Mouse (Mus musculus) A20 (cell line): ENCODE measurements around the gene H2-Ob.
A peak's percentile ranks its signal among the peaks of the same experiment; 100 is the strongest.

Experiments used
- DNase-seq: peaks from one replicate; pipeline ENCODE4 v3.0.0-alpha.2; 2011; ENCODE audit warnings: low read depth, low spot score

Gene H2-Ob

GRCm38 (mm10) chr17:34285371-34285770 is 46.7 kb downstream of the H2-Ob start:
- DNase-seq: no peak

- DNase-seq: peak; percentile 62
Measured at GRCm38 (mm10) chr17:34285848-34286247, 47.1 kb downstream of the H2-Ob start.

- no peak for DNase-seq
Measured at GRCm38 (mm10) chr17:34286501-34286900, 47.8 kb downstream of the H2-Ob start.

- DNase-seq: peak; percentile 79
Measured at GRCm38 (mm10) chr17:34286999-34287398, 48.3 kb downstream of the H2-Ob start.

GRCm38 (mm10) chr17:34287648-34288047 is 48.9 kb downstream of the H2-Ob start, which contains the start of gene H2-Aa:
TSS of gene H2-Aa (minus strand) at chr17:34287823.
- DNase-seq: peak; percentile 92

GRCm38 (mm10) chr17:34288131-34288530 is 49.4 kb downstream of the H2-Ob start:
- no peak for DNase-seq

GRCm38 (mm10) chr17:34291609-34292008 is 52.9 kb downstream of the H2-Ob start:
- DNase-seq: peak; percentile 94

GRCm38 (mm10) chr17:34292570-34292969 is 53.9 kb downstream of the H2-Ob start:
- peak; percentile 52 for DNase-seq

GRCm38 (mm10) chr17:34293533-34293932 is 54.8 kb downstream of the H2-Ob start:
- DNase-seq: peak; percentile 94

GRCm38 (mm10) chr17:34294249-34294648 is 55.5 kb downstream of the H2-Ob start:
- DNase-seq: peak; percentile 46

GRCm38 (mm10) chr17:34295307-34295706 is 56.6 kb downstream of the H2-Ob start:
- DNase-seq: no peak

- DNase-seq: peak; percentile 96
Measured at GRCm38 (mm10) chr17:34295891-34296794, 57.4 kb downstream of the H2-Ob start.

- DNase-seq: peak; percentile 91
Measured at GRCm38 (mm10) chr17:34299356-34299755, 60.7 kb downstream of the H2-Ob start.

- peak; percentile 79 for DNase-seq
Measured at GRCm38 (mm10) chr17:34300071-34300470, 61.4 kb downstream of the H2-Ob start.

GRCm38 (mm10) chr17:34300691-34301566 is 62.2 kb downstream of the H2-Ob start:
- DNase-seq: peak; percentile 94

- peak; percentile 57 for DNase-seq
Measured at GRCm38 (mm10) chr17:34301670-34302190, 63.0 kb downstream of the H2-Ob start.

- DNase-seq: no peak
Measured at GRCm38 (mm10) chr17:34303789-34304188, 65.1 kb downstream of the H2-Ob start.
